Mouse (Mus musculus) heart, postnatal 0 days (tissue): ENCODE measurements at regions not wholly inside any gene's neighbourhood (a gene's known extent, or its start where the extent isn't known, plus 50 kb on each side); places are given as distances from the start of the nearest gene placed in this dataset.

Experiments
- CTCF ChIP-seq: IDR thresholded peaks from 2 replicates; pipeline ENCODE4 v1.5.1; 2016; ENCODE audit warnings: antibody characterized with exemption, control low read depth, low read depth
- EP300 ChIP-seq: IDR thresholded peaks from 2 replicates; pipeline ENCODE4 v1.6.1; 2016; ENCODE audit warnings: antibody characterized with exemption, low read depth

- TF ChIP-seq CTCF (no peak), EP300 (no peak)
Observed at GRCm38 (mm10) chr13:84438444-84438766, 216.3 kb downstream of the Tmem161b start.
